Comparison of ENCODE assay signal across 10 mouse cellular contexts in genomic region chr4:117705361-117705760, GRCm38 (mm10). TPM values are rescaled to one million over a fixed set of nuclear protein-coding genes. Genes with fewer than 3 reads are reported as not detected.
DNase-seq lines count a peak whose midpoint lies in the region; ATAC-seq and TF ChIP-seq lines count a peak whose summit lies in the region.
"Had no signal": no experiment of that assay in that cellular context is flagged by ENCODE, and none has a peak within 500 bp of the region (broad histone marks: within the 10 kb centered on the region; RNA-seq: fewer than 3 reads in every experiment).

No protein-coding gene starts in this region.

- DNase-seq in gastrocnemius, adult 18-20 months (ENCODE audit: low spot score) = peak; percentile 7
- no peak for DNase-seq in gastrocnemius, postnatal 14 days
- DNase-seq in urinary bladder, postnatal 25 days (ENCODE audit: low spot score) = peak; percentile 54
- DNase-seq in urinary bladder, postnatal 4 days (ENCODE audit: low spot score in 2 of 2) = no peak
- DNase-seq in kidney, postnatal 0 days (ENCODE audit: low spot score) = peak; percentile 79
- peak; percentile 51 for DNase-seq in liver, postnatal 0 days
- peak; percentile 61 for DNase-seq in stomach, postnatal 0 days (ENCODE audit: low spot score)

- no peak overlapping the region for H3K9ac ChIP-seq in kidney, postnatal 0 days (ENCODE audit: low read depth, low read length)
- no peak overlapping the region for H3K9ac ChIP-seq in liver, postnatal 0 days (replicated peaks)
- H3K9ac ChIP-seq in stomach, postnatal 0 days (ENCODE audit: low read length) = no peak overlapping the region

- TF ChIP-seq EP300 in liver, postnatal 0 days (IDR thresholded peaks at IDR 0.05; ENCODE audit: low read depth) = no peak
- TF ChIP-seq EP300 in stomach, postnatal 0 days (optimal IDR thresholded peaks at IDR 0.05) = no peak

- 3% methylated on average over 7 of the region's 7 CpGs for WGBS in kidney, postnatal 0 days
- WGBS in liver, postnatal 0 days (ENCODE audit: insufficient replicate concordance) = 4% methylated on average over 7 of the region's 7 CpGs
- WGBS in stomach, postnatal 0 days = 5% methylated on average over 7 of the region's 7 CpGs

- TF ChIP-seq CTCF in kidney, postnatal 0 days (IDR thresholded peaks at IDR 0.05; ENCODE audit: low read depth) = peak; percentile 84
- TF ChIP-seq CTCF in liver, postnatal 0 days (IDR thresholded peaks at IDR 0.05; ENCODE audit: low read depth) = peak; percentile 82
- peak; percentile 90 for TF ChIP-seq CTCF in stomach, postnatal 0 days (IDR thresholded peaks at IDR 0.05; ENCODE audit: low read depth)

- intact Hi-C loops in gastrocnemius, postnatal 14 days (cut with DNase I; ENCODE audit: low total_unique reads) = no loop called here

- H3K4me2 ChIP-seq in kidney, postnatal 0 days (ENCODE audit: low read length) = no peak overlapping the region
- H3K4me2 ChIP-seq in liver, postnatal 0 days (ENCODE audit: low read depth, low read length) = no peak overlapping the region
- no peak overlapping the region for H3K4me2 ChIP-seq in stomach, postnatal 0 days (replicated peaks; ENCODE audit: low read depth)

- H3K36me3 ChIP-seq in kidney, postnatal 0 days (ENCODE audit: insufficient read depth, low read length) = no peaks in the 10 kb centered on the region
- H3K36me3 ChIP-seq in liver, postnatal 0 days (replicated peaks; ENCODE audit: insufficient read depth, low read length) = no peaks in the 10 kb centered on the region
- H3K36me3 ChIP-seq in stomach, postnatal 0 days (ENCODE audit: control insufficient read depth, insufficient read depth, low read length) = no peaks in the 10 kb centered on the region

- H3K4me3 ChIP-seq in kidney, postnatal 0 days (replicated peaks; ENCODE audit: low read depth, low read length) = no peak overlapping the region
- no peak overlapping the region for H3K4me3 ChIP-seq in liver, postnatal 0 days (ENCODE audit: low read depth, low read length)
- no peak overlapping the region for H3K4me3 ChIP-seq in stomach, postnatal 0 days (ENCODE audit: low read depth, low read length)

- no peaks in the 10 kb centered on the region for H3K9me3 ChIP-seq in kidney, postnatal 0 days (replicated peaks; ENCODE audit: low read length)
- no peaks in the 10 kb centered on the region for H3K9me3 ChIP-seq in liver, postnatal 0 days (ENCODE audit: low read length)
- H3K9me3 ChIP-seq in stomach, postnatal 0 days (ENCODE audit: control insufficient read depth, low read length) = no peaks in the 10 kb centered on the region

- no peak overlapping the region for H3K27ac ChIP-seq in kidney, postnatal 0 days
- H3K27ac ChIP-seq in liver, postnatal 0 days (ENCODE audit: low read depth) = no peak overlapping the region
- H3K27ac ChIP-seq in stomach, postnatal 0 days (replicated peaks) = no peak overlapping the region

- ATAC-seq in common myeloid progenitor, adult 5-6 weeks (replicated peaks; ENCODE audit: low read depth, poor library complexity, severe bottlenecking) = peak; percentile 63; the same call in 1 of the 2 replicates
- no peak for ATAC-seq in kidney, postnatal 0 days (replicated peaks; ENCODE audit: low FRiP score, low read depth)
- ATAC-seq in liver, postnatal 0 days = no peak
- ATAC-seq in stomach, postnatal 0 days (ENCODE audit: low FRiP score, low TSS enrichment) = 0 out of 2 replicates have a peak, but pooled peaks have one; percentile 12

- H3K4me1 ChIP-seq in kidney, postnatal 0 days (replicated peaks; ENCODE audit: insufficient read depth, low read length) = no peaks in the 10 kb centered on the region
- no peaks in the 10 kb centered on the region for H3K4me1 ChIP-seq in liver, postnatal 0 days (ENCODE audit: insufficient read depth)
- H3K4me1 ChIP-seq in stomach, postnatal 0 days (replicated peaks; ENCODE audit: control insufficient read depth, insufficient read depth) = no peaks in the 10 kb centered on the region

- no peaks in the 10 kb centered on the region for H3K27me3 ChIP-seq in kidney, postnatal 0 days (ENCODE audit: insufficient read depth, low read length)
- no peaks in the 10 kb centered on the region for H3K27me3 ChIP-seq in liver, postnatal 0 days (ENCODE audit: insufficient read depth, low read length)
- H3K27me3 ChIP-seq in stomach, postnatal 0 days (ENCODE audit: control insufficient read depth, insufficient read depth, low read length) = no peaks in the 10 kb centered on the region

RNA-seq across cellular contexts. Expression of gene Gm12845, which starts 18.9 kb away (rescaled TPM):
- not detected for total RNA-seq in gastrocnemius, adult 18-20 months (2021)
- total RNA-seq in gastrocnemius, postnatal 14 days (2021) = not detected
- total RNA-seq in common myeloid progenitor, adult 5-6 weeks (2017) = not detected in 2 replicates
- not detected in 2 replicates for polyA plus RNA-seq in kidney, postnatal 0 days (2015; fragmentation: Nextera tagmentation; extraction: Ambion mirVana)
- polyA plus RNA-seq in liver, postnatal 0 days (2015; fragmentation: Nextera tagmentation; extraction: Ambion mirVana) = not detected in 2 replicates
- not detected in 2 replicates for polyA plus RNA-seq in stomach, postnatal 0 days (2015; fragmentation: Nextera tagmentation; extraction: Ambion mirVana)
- total RNA-seq: adrenal gland, postnatal 4 days; layer of hippocampus, postnatal 36 days had no signal

RNA-seq across cellular contexts. Expression of gene Dmap1, which starts 23.3 kb away (rescaled TPM):
- total RNA-seq in gastrocnemius, adult 18-20 months (2021) = 10 to 100 TPM; 14.9 to 15.7 TPM
- total RNA-seq in gastrocnemius, postnatal 14 days (2021) = 10 to 100 TPM; 17.9 to 18.1 TPM
- 24.5 and 29.5 TPM in 2 replicates for total RNA-seq in common myeloid progenitor, adult 5-6 weeks (2017)
- polyA plus RNA-seq in kidney, postnatal 0 days (2015; fragmentation: Nextera tagmentation; extraction: Ambion mirVana) = 46.6 and 49.3 TPM in 2 replicates
- 14.6 TPM in 2 replicates for polyA plus RNA-seq in liver, postnatal 0 days (2015; fragmentation: Nextera tagmentation; extraction: Ambion mirVana)
- 27.5 and 27.8 TPM in 2 replicates for polyA plus RNA-seq in stomach, postnatal 0 days (2015; fragmentation: Nextera tagmentation; extraction: Ambion mirVana)

Comparison
In these comparisons a context has a peak if more than half of its experiments do, and no peak if none do; other contexts are left out.
1. DNase-seq: peak in gastrocnemius, adult 18-20 months (single experiment), urinary bladder, postnatal 25 days (single experiment), kidney, postnatal 0 days (single experiment), liver, postnatal 0 days (single experiment) and stomach, postnatal 0 days (single experiment); none in gastrocnemius, postnatal 14 days (single experiment) and urinary bladder, postnatal 4 days (0 of 2).
2. ATAC-seq: peak in common myeloid progenitor, adult 5-6 weeks (single experiment) and stomach, postnatal 0 days (single experiment); none in kidney, postnatal 0 days (single experiment) and liver, postnatal 0 days (single experiment).
3. Peak in every context shown above with its lines, with median percentiles within 50 percentile points of each other: CTCF ChIP-seq.